Mouse (Mus musculus): Measurements from ENCODE around the gene Glis1. TPM values are rescaled to one million over a fixed set of nuclear protein-coding genes. Genes with fewer than 3 reads are reported as not detected.

Gene Glis1
- 0.31 TPM in 1 of 2 replicates, not detected in the other for polyA plus RNA-seq (2014; fragmentation: Nextera tagmentation; extraction: Ambion mirVana)

GRCm38 (mm10) chr4:107434356-107435237, at the start of gene Glis1:
TSS of gene Glis1 (plus strand) at chr4:107434591.
- Histone ChIP-seq H3K27ac (replicated peaks in 1 of 2; ENCODE audit: control insufficient read depth in 1 of 2, insufficient read depth in 1 of 2, low read depth in 2 of 2, low read length in 2 of 2) (no peak within 1 kb of the TSS), H3K27me3 (ENCODE audit: control insufficient read depth, insufficient read depth, low read length) (peaks cover 72% of the 10 kb centered on the region), H3K9ac (ENCODE audit: low read length) (peak within 1 kb of the TSS; percentile 59), H3K4me2 (ENCODE audit: low read length) (peak within 1 kb of the TSS; percentile 99), H3K4me1 (ENCODE audit: control insufficient read depth in 2 of 2, insufficient read depth in 2 of 2, low read length in 2 of 2) (peaks cover 3 to 15% of the 10 kb centered on the region in 2 experiments; a peak in 3 of 4 replicates), H3K9me3 (ENCODE audit: control insufficient read depth, low read length) (no peaks in the 10 kb centered on the region), H3K36me3 (ENCODE audit: control insufficient read depth, insufficient read depth, low read length) (no peaks in the 10 kb centered on the region), H3K4me3 (ENCODE audit: control insufficient read depth in 1 of 2, insufficient read depth in 1 of 2, low read depth in 1 of 2, low read length in 2 of 2) (peak within 1 kb of the TSS; percentile 57 to 65)
- under 1% methylated on average over 110 of the region's 112 CpGs for WGBS
- peak; percentile 91 for ATAC-seq (ENCODE audit: insufficient number of reproducible peaks, insufficient read depth, low FRiP score, low read depth)

- H3K9me3 ChIP-seq (ENCODE audit: control insufficient read depth, low read length), result no peaks in the 10 kb centered on the region
- no peak for ATAC-seq (ENCODE audit: insufficient number of reproducible peaks, insufficient read depth, low FRiP score, low read depth)
- H3K9ac ChIP-seq (ENCODE audit: low read length), result no peak overlapping the region
- H3K4me3 ChIP-seq (ENCODE audit: control insufficient read depth in 1 of 2, insufficient read depth in 1 of 2, low read depth in 1 of 2, low read length in 2 of 2), result no peak overlapping the region
- H3K27me3 ChIP-seq (ENCODE audit: control insufficient read depth, insufficient read depth, low read length), result no peaks in the 10 kb centered on the region
- 93% methylated on average over 4 of the region's 4 CpGs for WGBS
- H3K36me3 ChIP-seq (ENCODE audit: control insufficient read depth, insufficient read depth, low read length), result peaks cover 97% of the 10 kb centered on the region
- no peaks in the 10 kb centered on the region for H3K4me1 ChIP-seq (ENCODE audit: control insufficient read depth in 2 of 2, insufficient read depth in 2 of 2, low read length in 2 of 2)
- H3K27ac ChIP-seq (replicated peaks in 1 of 2; ENCODE audit: control insufficient read depth in 1 of 2, insufficient read depth in 1 of 2, low read depth in 2 of 2, low read length in 2 of 2), result no peak overlapping the region
- no peak overlapping the region for H3K4me2 ChIP-seq (ENCODE audit: low read length)
Observed at GRCm38 (mm10) chr4:107387038-107387437, 47.4 kb upstream of the Glis1 start.

- Histone ChIP-seq H3K4me2 (ENCODE audit: low read length) (no peak overlapping the region), H3K4me1 (ENCODE audit: control insufficient read depth in 2 of 2, insufficient read depth in 2 of 2, low read length in 2 of 2) (no peaks in the 10 kb centered on the region), H3K4me3 (ENCODE audit: control insufficient read depth in 1 of 2, insufficient read depth in 1 of 2, low read depth in 1 of 2, low read length in 2 of 2) (no peak overlapping the region), H3K9ac (ENCODE audit: low read length) (no peak overlapping the region), H3K27me3 (ENCODE audit: control insufficient read depth, insufficient read depth, low read length) (no peaks in the 10 kb centered on the region), H3K9me3 (ENCODE audit: control insufficient read depth, low read length) (no peaks in the 10 kb centered on the region), H3K27ac (replicated peaks in 1 of 2; ENCODE audit: control insufficient read depth in 1 of 2, insufficient read depth in 1 of 2, low read depth in 2 of 2, low read length in 2 of 2) (no peak overlapping the region), H3K36me3 (ENCODE audit: control insufficient read depth, insufficient read depth, low read length) (peaks cover 97% of the 10 kb centered on the region)
- ATAC-seq (ENCODE audit: insufficient number of reproducible peaks, insufficient read depth, low FRiP score, low read depth), result no peak
- 90% methylated on average over 8 of the region's 8 CpGs for WGBS
Observed at GRCm38 (mm10) chr4:107387465-107387864, 46.9 kb upstream of the Glis1 start.

- Histone ChIP-seq H3K9ac (ENCODE audit: low read length) (no peak overlapping the region), H3K4me1 (ENCODE audit: control insufficient read depth in 2 of 2, insufficient read depth in 2 of 2, low read length in 2 of 2) (no peaks in the 10 kb centered on the region), H3K4me3 (ENCODE audit: control insufficient read depth in 1 of 2, insufficient read depth in 1 of 2, low read depth in 1 of 2, low read length in 2 of 2) (no peak overlapping the region), H3K4me2 (ENCODE audit: low read length) (no peak overlapping the region), H3K27ac (replicated peaks in 1 of 2; ENCODE audit: control insufficient read depth in 1 of 2, insufficient read depth in 1 of 2, low read depth in 2 of 2, low read length in 2 of 2) (no peak overlapping the region), H3K36me3 (ENCODE audit: control insufficient read depth, insufficient read depth, low read length) (peaks cover 97% of the 10 kb centered on the region), H3K27me3 (ENCODE audit: control insufficient read depth, insufficient read depth, low read length) (no peaks in the 10 kb centered on the region), H3K9me3 (ENCODE audit: control insufficient read depth, low read length) (no peaks in the 10 kb centered on the region)
- no peak for ATAC-seq (ENCODE audit: insufficient number of reproducible peaks, insufficient read depth, low FRiP score, low read depth)
- 96% methylated on average over 2 of the region's 2 CpGs for WGBS
Observed at GRCm38 (mm10) chr4:107388291-107388690, 46.1 kb upstream of the Glis1 start.

GRCm38 (mm10) chr4:107389345-107389744, 45.0 kb upstream of the Glis1 start:
- peaks cover 97% of the 10 kb centered on the region for H3K36me3 ChIP-seq (ENCODE audit: control insufficient read depth, insufficient read depth, low read length)
- ATAC-seq (ENCODE audit: insufficient number of reproducible peaks, insufficient read depth, low FRiP score, low read depth), result no peak

GRCm38 (mm10) chr4:107393771-107394170, 40.6 kb upstream of the Glis1 start:
- Histone ChIP-seq H3K4me3 (ENCODE audit: control insufficient read depth in 1 of 2, insufficient read depth in 1 of 2, low read depth in 1 of 2, low read length in 2 of 2) (no peak overlapping the region), H3K9me3 (ENCODE audit: control insufficient read depth, low read length) (no peaks in the 10 kb centered on the region), H3K9ac (ENCODE audit: low read length) (no peak overlapping the region), H3K4me2 (ENCODE audit: low read length) (no peak overlapping the region), H3K27me3 (ENCODE audit: control insufficient read depth, insufficient read depth, low read length) (no peaks in the 10 kb centered on the region), H3K27ac (replicated peaks in 1 of 2; ENCODE audit: control insufficient read depth in 1 of 2, insufficient read depth in 1 of 2, low read depth in 2 of 2, low read length in 2 of 2) (no peak overlapping the region), H3K36me3 (ENCODE audit: control insufficient read depth, insufficient read depth, low read length) (peaks cover 94% of the 10 kb centered on the region), H3K4me1 (ENCODE audit: control insufficient read depth in 2 of 2, insufficient read depth in 2 of 2, low read length in 2 of 2) (no peaks in the 10 kb centered on the region)
- WGBS, result 92% methylated on average over 2 of the region's 2 CpGs
- ATAC-seq (ENCODE audit: insufficient number of reproducible peaks, insufficient read depth, low FRiP score, low read depth), result no peak

More at GRCm38 (mm10) chr4:107389345-107389744, 45.0 kb upstream of the Glis1 start:
- Histone ChIP-seq H3K9ac (ENCODE audit: low read length) (no peak overlapping the region), H3K4me1 (ENCODE audit: control insufficient read depth in 2 of 2, insufficient read depth in 2 of 2, low read length in 2 of 2) (no peaks in the 10 kb centered on the region), H3K9me3 (ENCODE audit: control insufficient read depth, low read length) (no peaks in the 10 kb centered on the region), H3K4me2 (ENCODE audit: low read length) (no peak overlapping the region), H3K4me3 (ENCODE audit: control insufficient read depth in 1 of 2, insufficient read depth in 1 of 2, low read depth in 1 of 2, low read length in 2 of 2) (no peak overlapping the region), H3K27ac (replicated peaks in 1 of 2; ENCODE audit: control insufficient read depth in 1 of 2, insufficient read depth in 1 of 2, low read depth in 2 of 2, low read length in 2 of 2) (no peak overlapping the region), H3K27me3 (ENCODE audit: control insufficient read depth, insufficient read depth, low read length) (no peaks in the 10 kb centered on the region)
- 93% methylated on average over 3 of the region's 3 CpGs for WGBS

- no peak overlapping the region for H3K4me3 ChIP-seq (ENCODE audit: control insufficient read depth in 1 of 2, insufficient read depth in 1 of 2, low read depth in 1 of 2, low read length in 2 of 2)
- H3K27me3 ChIP-seq (ENCODE audit: control insufficient read depth, insufficient read depth, low read length), result peaks cover 5% of the 10 kb centered on the region; the same call in 1 of the 2 replicates
- H3K9ac ChIP-seq (ENCODE audit: low read length), result no peak overlapping the region
- no peak overlapping the region for H3K4me2 ChIP-seq (ENCODE audit: low read length)
- no peak overlapping the region for H3K27ac ChIP-seq (replicated peaks in 1 of 2; ENCODE audit: control insufficient read depth in 1 of 2, insufficient read depth in 1 of 2, low read depth in 2 of 2, low read length in 2 of 2)
- H3K36me3 ChIP-seq (ENCODE audit: control insufficient read depth, insufficient read depth, low read length), result peaks cover 21% of the 10 kb centered on the region
- no peaks in the 10 kb centered on the region for H3K9me3 ChIP-seq (ENCODE audit: control insufficient read depth, low read length)
- 60% methylated on average over 4 of the region's 4 CpGs for WGBS
- no peak for ATAC-seq (ENCODE audit: insufficient number of reproducible peaks, insufficient read depth, low FRiP score, low read depth)
- peaks cover 4 to 8% of the 10 kb centered on the region in 2 experiments for H3K4me1 ChIP-seq (ENCODE audit: control insufficient read depth in 2 of 2, insufficient read depth in 2 of 2, low read length in 2 of 2)
Observed at GRCm38 (mm10) chr4:107420202-107420601, 14.2 kb upstream of the Glis1 start.

All from heart, embryonic 14.5 days (tissue).